Mouse (Mus musculus) neural tube, embryonic 12.5 days (tissue): ENCODE measurements at regions not wholly inside any gene's neighbourhood (a gene's known extent, or its start where the extent isn't known, plus 50 kb on each side); places are given as distances from the start of the nearest gene placed in this dataset.

Experiments used
- ATAC-seq: fragments of 200-750 bp; cut with Nextera tagmentation; 2 replicates; pipeline ENCODE4 v1.8.0; 2017; ENCODE audit warnings: low read depth, mild to moderate bottlenecking, moderate TSS enrichment, moderate library complexity; ENCODE audit not compliant: low FRiP score
- H3K27ac ChIP-seq: fragments of 300-500 bp; sonication (generic); 2 replicates; pipeline ENCODE4 v1.5.1; 2016
- H3K27me3 ChIP-seq: fragments of 300-500 bp; sonication (generic); replicated peaks from 2 replicates; pipeline ENCODE4 v1.6.1; 2016; ENCODE audit warnings: mild to moderate bottlenecking
- H3K36me3 ChIP-seq: fragments of 300-500 bp; sonication (generic); 2 replicates; pipeline ENCODE4 v1.6.1; 2016; ENCODE audit warnings: mild to moderate bottlenecking
- H3K4me1 ChIP-seq: fragments of 300-500 bp; sonication (generic); 2 replicates; pipeline ENCODE4 v1.6.1; 2016
- H3K4me2 ChIP-seq: fragments of 300-500 bp; sonication (generic); replicated peaks from 2 replicates; pipeline ENCODE4 v1.6.1; 2016; ENCODE audit warnings: mild to moderate bottlenecking
- H3K4me3 ChIP-seq: fragments of 300-500 bp; sonication (generic); 2 replicates; pipeline ENCODE4 v1.5.1; 2016
- H3K9ac ChIP-seq: fragments of 300-500 bp; sonication (generic); 2 replicates; pipeline ENCODE4 v1.6.1; 2016; ENCODE audit warnings: mild to moderate bottlenecking
- H3K9me3 ChIP-seq: fragments of 300-500 bp; sonication (generic); 2 replicates; pipeline ENCODE4 v1.6.1; 2016; ENCODE audit warnings: mild to moderate bottlenecking
- WGBS: fragments of 180-500 bp; shearing (Covaris S2); methylation state at CpG from one replicate; pipeline ENCODE4 v1.1.7; 2016; 5-methylcytosine and 5-hydroxymethylcytosine counted together

- H3K4me3 ChIP-seq, result no peak overlapping the region
- ATAC-seq, result no peak
- H3K4me2 ChIP-seq, result no peak overlapping the region
- 73% methylated on average over 3 of the region's 3 CpGs for WGBS
- H3K36me3 ChIP-seq, result no peaks in the 10 kb centered on the region
- no peak overlapping the region for H3K9ac ChIP-seq
- no peaks in the 10 kb centered on the region for H3K4me1 ChIP-seq
- H3K27ac ChIP-seq, result no peak overlapping the region
- no peaks in the 10 kb centered on the region for H3K9me3 ChIP-seq
- no peaks in the 10 kb centered on the region for H3K27me3 ChIP-seq
These were observed 753.4 kb downstream of the Utrn start for GRCm38 (mm10) chr10:12115767-12116166.

DNA sequence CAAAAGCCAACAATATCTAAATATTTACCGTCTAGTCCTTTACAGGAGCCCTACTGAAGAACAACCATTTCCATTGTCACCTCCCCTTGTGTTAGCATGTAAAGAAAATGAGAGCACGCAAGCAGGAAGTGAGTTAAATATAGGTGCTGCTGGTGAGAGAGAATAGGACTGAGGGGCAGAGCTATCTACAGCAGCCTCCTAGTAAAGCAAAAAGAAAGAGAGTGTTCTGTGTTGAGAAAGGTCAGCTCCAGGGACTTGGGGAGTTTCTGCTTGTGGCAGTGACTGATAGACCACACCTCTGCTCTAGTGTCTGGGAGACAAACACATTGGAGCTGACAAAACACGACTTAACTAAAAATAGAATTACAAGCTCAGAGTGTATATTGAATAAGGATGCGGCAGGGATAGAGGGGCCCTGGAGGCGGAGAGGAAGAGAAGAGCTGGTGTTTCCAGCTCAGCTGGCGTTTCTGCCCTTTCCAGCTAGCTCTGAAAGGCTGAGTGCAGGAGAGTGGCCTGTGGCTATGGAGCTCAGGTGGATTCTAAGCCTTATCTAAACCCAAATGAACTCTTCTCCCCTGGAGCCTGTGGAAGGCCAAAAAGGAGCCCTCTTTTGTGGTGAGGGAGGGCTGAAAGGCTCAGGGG, 752.4 kb downstream of the Utrn start:
- Histone ChIP-seq H3K4me2 (no peak overlapping the region), H3K27ac (no peak overlapping the region), H3K9ac (no peak overlapping the region), H3K36me3 (no peaks in the 10 kb centered on the region), H3K4me1 (no peaks in the 10 kb centered on the region), H3K9me3 (no peaks in the 10 kb centered on the region), H3K27me3 (no peaks in the 10 kb centered on the region), H3K4me3 (no peak overlapping the region)
- WGBS, result 65% methylated on average over 6 of the region's 6 CpGs
- ATAC-seq, result 0 out of 2 replicates have a peak, but pooled peaks have one; percentile 39

DNA sequence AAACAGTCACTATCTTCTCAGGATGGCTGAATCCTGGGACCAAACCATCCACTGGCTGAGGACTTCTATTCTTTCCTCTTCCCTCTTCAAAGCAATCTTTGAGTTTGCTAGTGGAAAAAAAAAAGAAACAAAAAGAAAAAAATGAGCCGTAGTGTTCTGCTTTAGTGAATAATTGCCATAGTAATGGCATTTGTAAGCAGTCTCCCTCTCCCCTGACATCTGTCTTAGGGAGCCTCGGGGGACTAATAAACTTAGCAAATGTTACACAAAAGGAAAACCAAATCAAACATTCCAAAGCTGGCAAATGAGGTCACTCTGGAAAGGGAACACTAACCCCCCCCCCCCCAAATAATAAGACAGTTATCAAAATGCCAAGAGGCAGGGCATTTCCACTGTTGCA, 744.9 kb downstream of the Utrn start:
- Histone ChIP-seq H3K4me1 (no peaks in the 10 kb centered on the region), H3K4me3 (no peak overlapping the region), H3K9me3 (no peaks in the 10 kb centered on the region), H3K4me2 (no peak overlapping the region), H3K36me3 (no peaks in the 10 kb centered on the region), H3K27me3 (no peaks in the 10 kb centered on the region), H3K27ac (no peak overlapping the region), H3K9ac (no peak overlapping the region)
- no peak for ATAC-seq
- 35% methylated on average over 2 of the region's 2 CpGs for WGBS

DNA sequence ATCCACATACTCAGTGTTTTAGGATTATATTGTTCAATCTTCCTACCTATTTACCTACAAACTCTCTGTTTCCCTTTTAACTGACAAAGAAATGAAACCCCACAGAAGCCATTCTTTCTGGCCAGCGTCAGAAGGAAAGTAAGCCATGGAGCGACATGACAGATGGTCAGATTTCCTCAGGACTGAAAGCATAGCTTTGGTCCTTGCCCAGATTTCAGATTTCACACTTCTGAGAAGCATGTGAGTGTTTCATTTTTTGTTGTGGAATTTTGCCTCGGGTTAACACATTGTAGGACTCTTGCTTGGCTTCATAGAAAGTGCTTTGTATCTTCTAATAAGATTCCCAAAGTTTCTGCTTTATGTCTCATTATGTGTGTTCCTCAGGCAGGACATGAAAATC, 739.7 kb downstream of the Utrn start:
- 69% methylated on average over 3 of the region's 3 CpGs for WGBS

GRCm38 (mm10) chr10:12144691-12145090, 724.5 kb downstream of the Utrn start:
- 56% methylated on average over 1 of the region's 1 CpGs for WGBS
- ATAC-seq, result no peak
- Histone ChIP-seq H3K27ac (no peak overlapping the region), H3K4me1 (no peaks in the 10 kb centered on the region), H3K27me3 (no peaks in the 10 kb centered on the region), H3K9ac (no peak overlapping the region), H3K36me3 (no peaks in the 10 kb centered on the region), H3K4me3 (no peak overlapping the region), H3K4me2 (no peak overlapping the region), H3K9me3 (no peaks in the 10 kb centered on the region)

More for the DNA sequence above, 739.7 kb downstream of the Utrn start:
- H3K27ac ChIP-seq, result no peak overlapping the region
- H3K4me2 ChIP-seq, result no peak overlapping the region
- H3K36me3 ChIP-seq, result no peaks in the 10 kb centered on the region
- H3K4me3 ChIP-seq, result no peak overlapping the region
- H3K27me3 ChIP-seq, result no peaks in the 10 kb centered on the region
- no peaks in the 10 kb centered on the region for H3K4me1 ChIP-seq
- no peaks in the 10 kb centered on the region for H3K9me3 ChIP-seq
- ATAC-seq, result no peak
- no peak overlapping the region for H3K9ac ChIP-seq

DNA sequence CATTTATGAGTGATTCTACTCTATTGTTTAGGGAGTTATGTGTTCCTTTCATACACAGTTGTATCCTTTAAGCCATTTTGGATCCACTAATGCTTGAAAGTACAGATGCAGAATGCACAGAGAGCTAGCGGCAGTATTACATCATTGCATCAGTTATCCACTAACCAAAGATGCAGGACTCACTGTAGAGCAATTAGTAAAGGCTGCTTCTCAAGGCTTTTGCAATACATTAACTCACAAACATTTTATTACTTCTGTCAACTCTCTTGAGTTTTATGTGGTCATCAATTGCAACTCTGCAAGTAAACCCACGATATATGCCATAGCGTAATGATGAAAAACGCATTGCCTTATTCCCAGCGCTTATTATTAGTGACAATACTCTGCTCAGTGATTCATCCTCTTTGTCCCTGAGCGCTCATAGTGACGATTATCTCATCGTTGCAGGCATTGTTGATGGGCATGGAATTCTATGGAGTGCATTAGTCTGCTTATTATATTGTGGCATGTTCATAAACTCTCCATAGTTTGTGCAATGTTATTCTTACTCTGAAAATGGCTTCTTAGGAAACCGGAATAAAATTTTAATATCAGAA, 722.1 kb downstream of the Utrn start:
- no peaks in the 10 kb centered on the region for H3K27me3 ChIP-seq
- ATAC-seq, result peak; percentile 56; the same call in 1 of the 2 replicates
- H3K4me1 ChIP-seq, result no peaks in the 10 kb centered on the region
- no peak overlapping the region for H3K27ac ChIP-seq
- H3K9ac ChIP-seq, result no peak overlapping the region
- no peak overlapping the region for H3K4me2 ChIP-seq
- WGBS, result 82% methylated on average over 9 of the region's 9 CpGs
- no peak overlapping the region for H3K4me3 ChIP-seq
- H3K9me3 ChIP-seq, result no peaks in the 10 kb centered on the region
- no peaks in the 10 kb centered on the region for H3K36me3 ChIP-seq

GRCm38 (mm10) chr10:12170243-12170642, 698.9 kb downstream of the Utrn start:
- Histone ChIP-seq H3K4me1 (no peaks in the 10 kb centered on the region), H3K4me3 (no peak overlapping the region), H3K9ac (no peak overlapping the region), H3K4me2 (no peak overlapping the region), H3K27me3 (no peaks in the 10 kb centered on the region), H3K36me3 (no peaks in the 10 kb centered on the region), H3K9me3 (no peaks in the 10 kb centered on the region), H3K27ac (no peak overlapping the region)
- no peak for ATAC-seq
- 82% methylated on average over 3 of the region's 3 CpGs for WGBS

DNA sequence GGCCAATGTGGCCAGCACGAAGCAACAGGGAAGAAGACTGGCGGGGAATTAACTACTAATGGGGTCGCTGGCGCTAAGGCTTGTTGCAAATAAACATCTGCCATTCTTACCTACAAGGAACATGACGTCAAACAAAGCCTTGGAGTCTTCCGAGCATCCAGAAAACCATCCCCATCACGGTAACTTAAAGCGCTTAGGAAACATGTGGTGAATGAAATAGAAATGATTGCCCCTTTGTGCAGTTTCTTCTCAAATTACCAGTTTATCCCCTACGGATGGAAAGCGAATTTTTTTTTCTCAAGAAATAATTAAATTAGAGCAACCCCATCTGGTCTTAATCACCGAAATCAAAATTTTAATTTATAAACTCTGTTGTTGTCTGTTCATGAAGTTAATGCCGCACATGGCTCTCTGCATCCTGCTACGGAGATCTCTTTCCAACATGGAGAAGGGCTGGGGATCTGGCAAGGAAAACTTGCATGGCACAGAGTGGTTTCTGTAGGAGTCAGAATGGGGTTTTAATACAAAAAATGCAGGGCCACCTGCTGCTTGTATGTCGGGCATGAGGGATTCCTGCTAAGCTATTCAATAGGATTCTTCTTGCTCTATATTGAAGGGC, 694.9 kb downstream of the Utrn start:
- H3K4me3 ChIP-seq, result no peak overlapping the region
- no peaks in the 10 kb centered on the region for H3K4me1 ChIP-seq
- H3K36me3 ChIP-seq, result no peaks in the 10 kb centered on the region
- WGBS, result 77% methylated on average over 14 of the region's 14 CpGs
- no peaks in the 10 kb centered on the region for H3K9me3 ChIP-seq
- no peaks in the 10 kb centered on the region for H3K27me3 ChIP-seq
- no peak overlapping the region for H3K4me2 ChIP-seq
- no peak for ATAC-seq
- H3K27ac ChIP-seq, result no peak overlapping the region
- H3K9ac ChIP-seq, result no peak overlapping the region

GRCm38 (mm10) chr10:12175141-12175540, 694.0 kb downstream of the Utrn start:
- Histone ChIP-seq H3K4me2 (no peak overlapping the region), H3K9me3 (no peaks in the 10 kb centered on the region), H3K9ac (no peak overlapping the region), H3K4me3 (no peak overlapping the region), H3K4me1 (no peaks in the 10 kb centered on the region), H3K27ac (no peak overlapping the region), H3K36me3 (no peaks in the 10 kb centered on the region), H3K27me3 (no peaks in the 10 kb centered on the region)
- 74% methylated on average over 3 of the region's 3 CpGs for WGBS
- ATAC-seq, result no peak

GRCm38 (mm10) chr10:12177482-12177881, 691.7 kb downstream of the Utrn start:
- no peaks in the 10 kb centered on the region for H3K4me1 ChIP-seq
- H3K27me3 ChIP-seq, result no peaks in the 10 kb centered on the region
- WGBS, result 82% methylated on average over 1 of the region's 1 CpGs
- no peak for ATAC-seq
- no peak overlapping the region for H3K4me2 ChIP-seq
- no peak overlapping the region for H3K4me3 ChIP-seq
- H3K36me3 ChIP-seq, result no peaks in the 10 kb centered on the region
- no peak overlapping the region for H3K9ac ChIP-seq
- no peaks in the 10 kb centered on the region for H3K9me3 ChIP-seq
- H3K27ac ChIP-seq, result no peak overlapping the region

GRCm38 (mm10) chr10:12180965-12181364, 688.2 kb downstream of the Utrn start:
- Histone ChIP-seq H3K36me3 (no peaks in the 10 kb centered on the region), H3K9me3 (no peaks in the 10 kb centered on the region), H3K27ac (no peak overlapping the region), H3K4me3 (no peak overlapping the region), H3K27me3 (no peaks in the 10 kb centered on the region), H3K9ac (no peak overlapping the region), H3K4me1 (no peaks in the 10 kb centered on the region), H3K4me2 (no peak overlapping the region)
- no peak for ATAC-seq
- 85% methylated on average over 4 of the region's 4 CpGs for WGBS

DNA sequence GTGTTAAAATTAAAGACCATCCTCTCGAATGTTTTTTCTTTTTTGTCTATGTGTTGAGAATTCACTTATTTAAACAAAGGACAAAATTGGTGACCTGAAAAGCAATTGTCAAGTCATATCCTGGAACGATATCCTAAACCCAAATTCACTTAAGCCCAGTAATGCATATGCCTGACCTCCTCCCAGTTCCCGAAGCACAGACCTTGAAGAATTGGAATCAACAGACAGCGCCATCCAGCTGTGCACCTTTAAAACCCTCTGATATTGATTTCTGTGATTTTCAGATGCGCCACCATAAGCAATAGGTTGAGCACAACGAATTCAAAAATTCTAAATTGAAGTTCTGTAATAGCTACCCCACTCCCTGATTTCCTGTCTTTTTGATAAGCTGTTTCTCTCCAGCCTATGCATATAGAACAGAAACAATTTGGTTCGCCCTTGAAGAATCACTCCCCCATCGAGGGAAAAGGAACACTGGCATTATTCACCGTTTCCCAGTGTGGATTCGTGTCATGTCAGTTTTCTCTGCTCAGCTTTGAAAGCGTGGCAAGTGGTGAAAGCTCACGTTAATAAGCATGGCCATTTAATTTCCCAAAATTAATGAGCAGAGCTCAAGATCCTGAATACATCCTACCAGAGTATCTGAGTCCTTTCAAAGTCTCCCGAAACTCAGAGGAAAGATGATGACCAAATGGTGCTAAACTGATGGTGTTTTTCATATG, 682.1 kb downstream of the Utrn start:
- H3K9me3 ChIP-seq, result no peaks in the 10 kb centered on the region
- no peaks in the 10 kb centered on the region for H3K36me3 ChIP-seq
- 68% methylated on average over 13 of the region's 13 CpGs for WGBS
- H3K27me3 ChIP-seq, result no peaks in the 10 kb centered on the region
- no peak overlapping the region for H3K4me2 ChIP-seq
- no peak overlapping the region for H3K27ac ChIP-seq
- H3K9ac ChIP-seq, result no peak overlapping the region
- H3K4me3 ChIP-seq, result no peak overlapping the region
- H3K4me1 ChIP-seq, result peaks cover 3% of the 10 kb centered on the region; the same call in 1 of the 2 replicates
- ATAC-seq, result no peak
